Mouse (Mus musculus): Measurements from ENCODE around the gene Lrrc75b. TPM values are rescaled to one million over a fixed set of nuclear protein-coding genes. Genes with fewer than 3 reads are reported as not detected.

Lrrc75b gene
- polyA plus RNA-seq, 1 experiment: 1.1 TPM

DNA sequence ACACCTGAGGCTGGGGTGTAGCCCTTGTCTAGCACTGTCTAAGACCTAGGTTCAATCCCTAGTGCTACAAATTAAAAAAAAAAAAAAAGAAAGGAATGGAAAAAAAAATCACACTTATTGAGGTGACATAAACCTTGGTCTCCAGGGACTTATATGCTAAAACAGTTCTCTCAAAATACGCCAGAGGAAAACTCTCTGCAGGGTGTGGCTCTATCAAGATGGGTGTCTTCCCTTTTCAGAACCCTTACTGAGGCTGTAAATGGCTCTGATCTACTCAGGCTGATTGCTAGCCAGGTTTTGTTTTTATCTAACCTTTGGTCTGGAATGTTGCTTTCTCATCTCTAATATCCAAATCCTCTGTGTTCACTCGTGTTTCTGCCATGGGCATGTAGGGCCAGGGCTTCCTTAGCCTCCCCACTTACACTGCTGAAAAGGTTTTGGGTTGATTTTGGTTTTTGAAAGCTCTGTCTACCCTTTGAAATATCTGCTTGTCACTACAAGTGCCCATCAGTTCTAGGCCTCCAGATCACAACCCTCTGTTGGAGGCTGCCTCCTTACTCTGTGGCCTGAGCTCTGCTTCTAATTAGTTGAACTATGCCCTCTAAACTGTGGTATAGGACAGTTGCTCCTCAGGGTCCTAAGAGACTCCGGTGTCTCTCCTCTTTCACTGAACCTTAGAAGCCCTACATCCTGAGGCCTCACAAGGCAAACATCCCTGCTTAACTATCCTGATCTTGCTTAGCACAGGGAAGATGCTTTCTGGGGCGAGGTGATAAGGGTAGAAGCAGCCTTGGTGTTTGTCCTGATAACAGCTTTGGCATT, 44.7 kb downstream of the Lrrc75b start:
- Histone ChIP-seq H3ac (ENCODE audit: control insufficient read depth, insufficient read length) (no peak overlapping the region), H3K4me3 (peak overlapping the region; percentile 80), H3K79me2 (ENCODE audit: control insufficient read depth, insufficient read depth) (peaks cover 52% of the 10 kb centered on the region), H3K27me3 (ENCODE audit: control insufficient read depth, insufficient read depth, insufficient read length) (no peaks in the 10 kb centered on the region), H3K4me2 (ENCODE audit: low read depth) (peak overlapping the region; percentile 89), H3K36me3 (ENCODE audit: control insufficient read depth, insufficient read depth) (peaks cover 9% of the 10 kb centered on the region)
- TF ChIP-seq MAX (IDR thresholded peaks at IDR 0.05; ENCODE audit: low read depth): no peak
- no peak for TF ChIP-seq SRF (IDR thresholded peaks at IDR 0.05; ENCODE audit: control insufficient read depth, insufficient read length, low read depth)
- TF ChIP-seq E2F4 (IDR thresholded peaks at IDR 0.05; ENCODE audit: insufficient read depth): no peak
- TF ChIP-seq MYOD1 (IDR thresholded peaks at IDR 0.05; ENCODE audit: control insufficient read depth in 1 of 3, insufficient read length in 2 of 3, low read depth in 2 of 3): no peak
- TF ChIP-seq CEBPB (IDR thresholded peaks at IDR 0.05; ENCODE audit: insufficient read depth, poor library complexity, severe bottlenecking): no peak
- no peak for TF ChIP-seq POLR2A (IDR thresholded peaks at IDR 0.05; ENCODE audit: insufficient read length, low read depth)
- no peak for TF ChIP-seq USF1 (IDR thresholded peaks at IDR 0.05; ENCODE audit: low read depth)
- TF ChIP-seq MYOG (IDR thresholded peaks at IDR 0.05; ENCODE audit: control insufficient read depth in 1 of 3, insufficient read depth in 1 of 3, insufficient read length in 2 of 3, low read depth in 2 of 3): no peak
- no peak for TF ChIP-seq POLR2AphosphoS2 (IDR thresholded peaks at IDR 0.05; ENCODE audit: insufficient read length, low read depth)
- no peak for TF ChIP-seq REST (IDR thresholded peaks at IDR 0.05; ENCODE audit: insufficient read depth, insufficient read length)
- TF ChIP-seq TCF12 (IDR thresholded peaks at IDR 0.05; ENCODE audit: insufficient read depth, poor library complexity, severe bottlenecking): no peak
- TF ChIP-seq TCF3 (IDR thresholded peaks at IDR 0.05; ENCODE audit: insufficient read length, low read depth): no peak

DNA sequence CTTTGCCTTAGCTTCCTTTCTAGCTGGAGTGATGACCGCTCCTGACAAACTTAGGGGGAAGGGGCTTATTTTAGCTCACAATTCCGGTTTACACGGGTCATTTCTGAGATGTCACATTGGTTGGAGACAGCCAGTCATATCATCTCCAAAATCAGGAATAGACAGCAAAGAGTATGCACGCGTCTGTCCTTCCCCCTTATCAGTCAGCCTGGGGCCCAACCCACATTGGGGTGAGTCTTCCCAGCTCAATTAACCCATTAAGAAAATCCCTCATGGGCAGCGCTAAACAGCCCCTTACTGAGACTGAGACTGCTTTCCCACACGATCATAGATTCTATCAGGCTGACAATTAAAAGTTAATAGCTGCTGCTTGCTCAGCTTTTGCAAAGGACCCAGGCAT, 45.8 kb downstream of the Lrrc75b start:
- peaks cover 4% of the 10 kb centered on the region for H3K36me3 ChIP-seq (ENCODE audit: control insufficient read depth, insufficient read depth)
- TF ChIP-seq POLR2AphosphoS2 (IDR thresholded peaks at IDR 0.05; ENCODE audit: insufficient read length, low read depth): no peak
- TF ChIP-seq MYOD1 (IDR thresholded peaks at IDR 0.05; ENCODE audit: control insufficient read depth in 1 of 3, insufficient read length in 2 of 3, low read depth in 2 of 3): no peak
- no peak for TF ChIP-seq MYOG (IDR thresholded peaks at IDR 0.05; ENCODE audit: control insufficient read depth in 1 of 3, insufficient read depth in 1 of 3, insufficient read length in 2 of 3, low read depth in 2 of 3)
- TF ChIP-seq MAX (IDR thresholded peaks at IDR 0.05; ENCODE audit: low read depth): no peak
- no peak for TF ChIP-seq SRF (IDR thresholded peaks at IDR 0.05; ENCODE audit: control insufficient read depth, insufficient read length, low read depth)
- no peak for TF ChIP-seq TCF3 (IDR thresholded peaks at IDR 0.05; ENCODE audit: insufficient read length, low read depth)
- no peak overlapping the region for H3K4me2 ChIP-seq (ENCODE audit: low read depth)
- no peak overlapping the region for H3ac ChIP-seq (ENCODE audit: control insufficient read depth, insufficient read length)
- H3K79me2 ChIP-seq (ENCODE audit: control insufficient read depth, insufficient read depth): peaks cover 42% of the 10 kb centered on the region
- no peaks in the 10 kb centered on the region for H3K27me3 ChIP-seq (ENCODE audit: control insufficient read depth, insufficient read depth, insufficient read length)
- H3K4me3 ChIP-seq: no peak overlapping the region

- Histone ChIP-seq H3K36me3 (ENCODE audit: control insufficient read depth, insufficient read depth) (peaks cover 4% of the 10 kb centered on the region), H3K79me2 (ENCODE audit: control insufficient read depth, insufficient read depth) (peaks cover 33% of the 10 kb centered on the region), H3K4me3 (no peak overlapping the region), H3K4me2 (ENCODE audit: low read depth) (no peak overlapping the region), H3ac (ENCODE audit: control insufficient read depth, insufficient read length) (no peak overlapping the region), H3K27me3 (ENCODE audit: control insufficient read depth, insufficient read depth, insufficient read length) (no peaks in the 10 kb centered on the region)
- TF ChIP-seq REST (IDR thresholded peaks at IDR 0.05; ENCODE audit: insufficient read depth, insufficient read length) (no peak), POLR2AphosphoS2 (IDR thresholded peaks at IDR 0.05; ENCODE audit: insufficient read length, low read depth) (no peak), E2F4 (IDR thresholded peaks at IDR 0.05; ENCODE audit: insufficient read depth) (no peak)
Observed at GRCm38 (mm10) chr10:75513306-75514067, 46.6 kb downstream of the Lrrc75b start.

- no peak overlapping the region for H3ac ChIP-seq (ENCODE audit: control insufficient read depth, insufficient read length)
- H3K4me3 ChIP-seq: no peak overlapping the region
- peaks cover 26% of the 10 kb centered on the region for H3K79me2 ChIP-seq (ENCODE audit: control insufficient read depth, insufficient read depth)
- H3K4me2 ChIP-seq (ENCODE audit: low read depth): no peak overlapping the region
- no peaks in the 10 kb centered on the region for H3K27me3 ChIP-seq (ENCODE audit: control insufficient read depth, insufficient read depth, insufficient read length)
- no peak for TF ChIP-seq MAX (IDR thresholded peaks at IDR 0.05; ENCODE audit: low read depth)
- TF ChIP-seq POLR2A (IDR thresholded peaks at IDR 0.05; ENCODE audit: insufficient read length, low read depth): no peak
- peaks cover 4% of the 10 kb centered on the region for H3K36me3 ChIP-seq (ENCODE audit: control insufficient read depth, insufficient read depth)
Observed at GRCm38 (mm10) chr10:75512796-75513195, 47.3 kb downstream of the Lrrc75b start.

GRCm38 (mm10) chr10:75511897-75512296, 48.2 kb downstream of the Lrrc75b start:
- H3K4me3 ChIP-seq: no peak overlapping the region
- peak overlapping the region; percentile 3 for H3K4me2 ChIP-seq (ENCODE audit: low read depth)
- no peak overlapping the region for H3ac ChIP-seq (ENCODE audit: control insufficient read depth, insufficient read length)
- peaks cover 4% of the 10 kb centered on the region for H3K36me3 ChIP-seq (ENCODE audit: control insufficient read depth, insufficient read depth)
- H3K27me3 ChIP-seq (ENCODE audit: control insufficient read depth, insufficient read depth, insufficient read length): no peaks in the 10 kb centered on the region
- H3K79me2 ChIP-seq (ENCODE audit: control insufficient read depth, insufficient read depth): peaks cover 26% of the 10 kb centered on the region
- TF ChIP-seq MYOG (IDR thresholded peaks at IDR 0.05; ENCODE audit: control insufficient read depth in 1 of 3, insufficient read depth in 1 of 3, insufficient read length in 2 of 3, low read depth in 2 of 3): peak in 2 of 3 experiments; percentile 21 to 58
- TF ChIP-seq TCF12 (IDR thresholded peaks at IDR 0.05; ENCODE audit: insufficient read depth, poor library complexity, severe bottlenecking): no peak
- peak; percentile 11 to 97 (median 97) for TF ChIP-seq MYOD1 (IDR thresholded peaks at IDR 0.05; ENCODE audit: control insufficient read depth in 1 of 3, insufficient read length in 2 of 3, low read depth in 2 of 3)

Data from myocyte (in vitro differentiated cells).